Mouse (Mus musculus): Measurements from ENCODE around the gene Olfr1335. TPM values are rescaled to one million over a fixed set of nuclear protein-coding genes. Genes with fewer than 3 reads are reported as not detected.

Olfr1335 gene
- not detected in 2 replicates for total RNA-seq (2012; rRNA removed)
- not detected in 2 replicates for total RNA-seq (2014; rRNA removed)
- polyA plus RNA-seq (2012; ENCODE audit: insufficient read length, low read depth): not detected in 2 replicates

DNA sequence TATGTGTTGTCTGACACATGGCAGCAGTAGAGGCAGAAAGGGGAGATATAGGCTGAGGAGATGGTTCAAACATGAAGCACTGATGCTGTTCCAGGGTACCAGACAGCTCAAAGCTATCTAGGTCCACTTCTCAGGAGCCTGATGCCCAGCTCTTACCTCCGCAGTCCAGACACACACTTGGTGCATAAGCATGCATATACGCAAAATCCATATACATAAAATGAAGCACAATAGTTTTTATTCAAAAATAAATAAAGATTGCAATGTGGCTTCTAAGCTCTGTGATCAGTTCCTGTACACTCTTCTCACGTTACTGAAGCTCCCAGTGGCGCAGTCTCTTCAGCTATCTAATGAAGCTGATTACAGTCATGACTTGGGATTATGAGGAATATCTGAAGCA lies at the start of gene Olfr1335:
Olfr1335 (minus strand) TSS at position 101 of the 400 bp plus-strand sequence.
- Histone ChIP-seq H3K9me3 (replicated peaks; ENCODE audit: low read length) (no peaks in the 10 kb centered on the region), H3K4me2 (ENCODE audit: insufficient read depth, low read depth, poor library complexity, severe bottlenecking) (no peak within 1 kb of the TSS), H3K9ac (ENCODE audit: insufficient read depth, low read depth) (no peak within 1 kb of the TSS), H3K27ac (ENCODE audit: insufficient read depth, low read depth) (no peak within 1 kb of the TSS), H3K4me1 (ENCODE audit: control insufficient read depth in 1 of 2, insufficient read depth in 2 of 2) (no peaks in the 10 kb centered on the region), H3K4me3 (replicated peaks in 1 of 3; ENCODE audit: low read depth in 2 of 3, low read length in 2 of 3, poor library complexity in 1 of 3) (no peak within 1 kb of the TSS), H3K36me3 (replicated peaks in 1 of 2; ENCODE audit: control insufficient read depth in 1 of 2, insufficient read depth in 1 of 2, low read length in 1 of 2) (no peaks in the 10 kb centered on the region), H3K27me3 (replicated peaks) (peaks cover 40% of the 10 kb centered on the region), H3K79me2 (replicated peaks; ENCODE audit: control insufficient read depth, extremely low read depth, insufficient read depth, poor library complexity, severe bottlenecking) (no peaks in the 10 kb centered on the region)
- dilution Hi-C loops (cut with MboI; ENCODE audit: extremely low pct_ligation_motif_present, extremely low pct_unique_long_range_greater_than_20kb, low sequenced_read_pairs): no loop called here
- no peak for DNase-seq (ENCODE audit: extremely low read depth)
- in situ Hi-C loops (cut with MboI; ENCODE audit: low pct_ligation_motif_present, low pct_unique_long_range_greater_than_20kb, low sequenced_read_pairs): no loop called here
- no peak for TF ChIP-seq CHD2 (IDR thresholded peaks at IDR 0.05; ENCODE audit: low read length)
- TF ChIP-seq NRF1 (IDR thresholded peaks at IDR 0.05; ENCODE audit: low read depth, low read length): no peak
- no peak for TF ChIP-seq POLR2AphosphoS2 (IDR thresholded peaks at IDR 0.05; ENCODE audit: low read depth, low read length)
- TF ChIP-seq ZNF384 (IDR thresholded peaks at IDR 0.05; ENCODE audit: low read depth, low read length): no peak
- TF ChIP-seq UBTF (IDR thresholded peaks at IDR 0.05; ENCODE audit: low read depth, low read length): no peak
- no peak for TF ChIP-seq ELF1 (IDR thresholded peaks at IDR 0.05; ENCODE audit: low read depth, low read length)
- no peak for TF ChIP-seq MYC (IDR thresholded peaks at IDR 0.05; ENCODE audit: low read depth, low read length)
- no peak for TF ChIP-seq NELFE (IDR thresholded peaks at IDR 0.05; ENCODE audit: low read depth, low read length)
- TF ChIP-seq RAD21 (IDR thresholded peaks at IDR 0.05; ENCODE audit: low read depth, low read length): no peak
- no peak for TF ChIP-seq MEF2A (IDR thresholded peaks at IDR 0.05; ENCODE audit: borderline replicate concordance, low read depth, low read length)
- no peak for TF ChIP-seq GABPA (IDR thresholded peaks at IDR 0.05; ENCODE audit: insufficient replicate concordance, low read depth, low read length)
- TF ChIP-seq BHLHE40 (IDR thresholded peaks at IDR 0.05; ENCODE audit: low read depth, low read length): no peak

- TF ChIP-seq HCFC1 (IDR thresholded peaks at IDR 0.05; ENCODE audit: low read depth, low read length): no peak
- TF ChIP-seq E2F4 (IDR thresholded peaks at IDR 0.05; ENCODE audit: insufficient replicate concordance, low read depth, low read length): no peak
- TF ChIP-seq USF1 (IDR thresholded peaks at IDR 0.05; ENCODE audit: low read depth, low read length): no peak
- no peak for TF ChIP-seq JUND (conservative IDR thresholded peaks at IDR 0.05; ENCODE audit: low read depth, low read length)
- no peak for TF ChIP-seq MXI1 (IDR thresholded peaks at IDR 0.05; ENCODE audit: low read depth, low read length)
- TF ChIP-seq EP300 (IDR thresholded peaks at IDR 0.05; ENCODE audit: low read length): no peak
- TF ChIP-seq MAZ (IDR thresholded peaks at IDR 0.05; ENCODE audit: low read depth, low read length): no peak
- no peak for TF ChIP-seq ZKSCAN1 (IDR thresholded peaks at IDR 0.05; ENCODE audit: borderline replicate concordance, low read depth, low read length)
- TF ChIP-seq ZC3H11A (IDR thresholded peaks at IDR 0.05; ENCODE audit: low read depth, low read length): no peak
- no peak for TF ChIP-seq NELFE (IDR thresholded peaks at IDR 0.05; ENCODE audit: low read depth, low read length)
- TF ChIP-seq POLR2A (IDR thresholded peaks at IDR 0.05; ENCODE audit: low read depth, low read length): no peak
- TF ChIP-seq GABPA (IDR thresholded peaks at IDR 0.05; ENCODE audit: insufficient replicate concordance, low read depth, low read length): no peak
- no peak for TF ChIP-seq MAFK (IDR thresholded peaks at IDR 0.05; ENCODE audit: insufficient replicate concordance, low read length)
- TF ChIP-seq UBTF (IDR thresholded peaks at IDR 0.05; ENCODE audit: low read depth, low read length): no peak
- TF ChIP-seq MAX (IDR thresholded peaks at IDR 0.05; ENCODE audit: low read length): no peak
- no peak for TF ChIP-seq USF2 (conservative IDR thresholded peaks at IDR 0.05; ENCODE audit: low read depth, low read length)
- no peak for TF ChIP-seq TCF12 (IDR thresholded peaks at IDR 0.05; ENCODE audit: low read depth, low read length)
- no peak for TF ChIP-seq SIN3A (IDR thresholded peaks at IDR 0.05; ENCODE audit: low read length)
- no peak for TF ChIP-seq ZNF384 (IDR thresholded peaks at IDR 0.05; ENCODE audit: low read depth, low read length)
- TF ChIP-seq MYC (IDR thresholded peaks at IDR 0.05; ENCODE audit: low read depth, low read length): no peak
- in situ Hi-C loops (cut with MboI; ENCODE audit: low pct_ligation_motif_present, low pct_unique_long_range_greater_than_20kb, low sequenced_read_pairs) (no loop called here), dilution Hi-C loops (cut with MboI; ENCODE audit: extremely low pct_ligation_motif_present, extremely low pct_unique_long_range_greater_than_20kb, low sequenced_read_pairs) (no loop called here)
- no peak within 1 kb of the TSS for H3K4me3 ChIP-seq (replicated peaks in 1 of 3; ENCODE audit: low read depth in 2 of 3, low read length in 2 of 3, poor library complexity in 1 of 3)
- no peaks in the 10 kb centered on the region for H3K4me1 ChIP-seq (ENCODE audit: control insufficient read depth in 1 of 2, insufficient read depth in 2 of 2)
- no peaks in the 10 kb centered on the region for H3K36me3 ChIP-seq (replicated peaks in 1 of 2; ENCODE audit: control insufficient read depth in 1 of 2, insufficient read depth in 1 of 2, low read length in 1 of 2)
- no peak within 1 kb of the TSS for H3K4me2 ChIP-seq (ENCODE audit: insufficient read depth, low read depth, poor library complexity, severe bottlenecking)
- H3K9ac ChIP-seq (ENCODE audit: insufficient read depth, low read depth): no peak within 1 kb of the TSS
- H3K27me3 ChIP-seq (replicated peaks): peaks cover 28% of the 10 kb centered on the region
- no peaks in the 10 kb centered on the region for H3K79me2 ChIP-seq (replicated peaks; ENCODE audit: control insufficient read depth, extremely low read depth, insufficient read depth, poor library complexity, severe bottlenecking)
- no peak within 1 kb of the TSS for H3K27ac ChIP-seq (ENCODE audit: insufficient read depth, low read depth)
- DNase-seq (ENCODE audit: extremely low read depth): no peak
- no peaks in the 10 kb centered on the region for H3K9me3 ChIP-seq (replicated peaks; ENCODE audit: low read length)
Measured at GRCm38 (mm10) chr4:118836179-118836578, 26.4 kb upstream of the Olfr1335 start, which contains the start of gene Olfr1333. Olfr1333 (minus strand) TSS chr4:118836279.

Data from CH12.LX (cell line).